Mouse (Mus musculus) ZHBTc4 (cell line): ENCODE measurements around the gene Gm15737.

ENCODE experiments used
- DNase-seq: peaks from one replicate; pipeline ENCODE4 v3.0.0-alpha.2; 2011; ENCODE audit warnings: low read depth, low spot score

Gm15737 gene

GRCm38 (mm10) chr6:92869089-92869581 is at the start of gene Gm15737:
TSS of gene Gm15737 (plus strand) at chr6:92869357.
- DNase-seq, result no peak

- DNase-seq, result no peak
Measured at GRCm38 (mm10) chr6:92821606-92822005, 47.6 kb upstream of the Gm15737 start.

GRCm38 (mm10) chr6:92822006-92822405 is 47.2 kb upstream of the Gm15737 start:
- DNase-seq, result no peak

GRCm38 (mm10) chr6:92823991-92824390 is 45.2 kb upstream of the Gm15737 start:
- no peak for DNase-seq

- DNase-seq, result no peak
Measured at GRCm38 (mm10) chr6:92826561-92826960, 42.6 kb upstream of the Gm15737 start.

GRCm38 (mm10) chr6:92827360-92827759 is 41.8 kb upstream of the Gm15737 start:
- peak; percentile 82 for DNase-seq

GRCm38 (mm10) chr6:92829148-92829547 is 40.0 kb upstream of the Gm15737 start:
- DNase-seq, result no peak

- no peak for DNase-seq
Measured at GRCm38 (mm10) chr6:92831106-92831505, 38.1 kb upstream of the Gm15737 start.

- DNase-seq, result no peak
Measured at GRCm38 (mm10) chr6:92842000-92842399, 27.2 kb upstream of the Gm15737 start.

GRCm38 (mm10) chr6:92843474-92843873 is 25.7 kb upstream of the Gm15737 start:
- DNase-seq, result peak; percentile 58

- DNase-seq, result no peak
Measured at GRCm38 (mm10) chr6:92845898-92846297, 23.3 kb upstream of the Gm15737 start.

- DNase-seq, result no peak
Measured at GRCm38 (mm10) chr6:92846614-92847013, 22.5 kb upstream of the Gm15737 start.

GRCm38 (mm10) chr6:92849208-92849607 is 19.9 kb upstream of the Gm15737 start:
- no peak for DNase-seq

GRCm38 (mm10) chr6:92850250-92850649 is 18.9 kb upstream of the Gm15737 start:
- peak; percentile 42 for DNase-seq

GRCm38 (mm10) chr6:92854873-92855272 is 14.3 kb upstream of the Gm15737 start:
- DNase-seq, result no peak

GRCm38 (mm10) chr6:92857761-92858160 is 11.4 kb upstream of the Gm15737 start:
- no peak for DNase-seq

- DNase-seq, result no peak
Measured at GRCm38 (mm10) chr6:92858721-92859510, 10.2 kb upstream of the Gm15737 start.

GRCm38 (mm10) chr6:92860285-92860912 is 8.8 kb upstream of the Gm15737 start:
- DNase-seq, result no peak

GRCm38 (mm10) chr6:92862599-92862998 is 6.6 kb upstream of the Gm15737 start:
- DNase-seq, result no peak

- DNase-seq, result peak; percentile 24
Measured at GRCm38 (mm10) chr6:92869582-92870219, 544 bp downstream of the Gm15737 start.

GRCm38 (mm10) chr6:92871813-92872212 is 2.7 kb downstream of the Gm15737 start:
- no peak for DNase-seq

GRCm38 (mm10) chr6:92872766-92873165 is 3.6 kb downstream of the Gm15737 start:
- DNase-seq, result no peak
